Mouse (Mus musculus) kidney, embryonic 15.5 days (tissue): ENCODE results near the gene Dscam. TPM values are rescaled to one million over a fixed set of nuclear protein-coding genes. Genes with fewer than 3 reads are reported as not detected.

Experiments used
- ATAC-seq: fragments of 200-750 bp; cut with Nextera tagmentation; replicated peaks from 2 replicates; pipeline ENCODE4 v1.8.0; 2017; ENCODE audit warnings: moderate TSS enrichment; ENCODE audit not compliant: low FRiP score
- H3K27ac ChIP-seq: fragments of 300-500 bp; sonication (generic); 2 replicates; pipeline ENCODE4 v1.5.1; 2015; ENCODE audit warnings: mild to moderate bottlenecking, inconsistent platforms
- H3K27me3 ChIP-seq: fragments of 300-500 bp; sonication (generic); 2 replicates; pipeline ENCODE4 v1.6.1; 2015; ENCODE audit warnings: inconsistent platforms
- H3K36me3 ChIP-seq: fragments of 300-500 bp; sonication (generic); 2 replicates; pipeline ENCODE4 v1.6.1; 2015; ENCODE audit warnings: inconsistent platforms
- H3K4me1 ChIP-seq: fragments of 300-500 bp; sonication (generic); 2 replicates; pipeline ENCODE4 v1.6.1; 2015; ENCODE audit warnings: inconsistent platforms
- H3K4me2 ChIP-seq: fragments of 300-500 bp; sonication (generic); 2 replicates; pipeline ENCODE4 v1.6.1; 2015; ENCODE audit warnings: moderate library complexity, mild to moderate bottlenecking, inconsistent platforms
- H3K4me3 ChIP-seq: fragments of 300-500 bp; sonication (generic); replicated peaks from 2 replicates; pipeline ENCODE4 v1.5.1; 2015; ENCODE audit warnings: mild to moderate bottlenecking, inconsistent platforms
- H3K9ac ChIP-seq: fragments of 300-500 bp; sonication (generic); 2 replicates; pipeline ENCODE4 v1.6.1; 2015; ENCODE audit warnings: mild to moderate bottlenecking, inconsistent platforms
- H3K9me3 ChIP-seq: fragments of 300-500 bp; sonication (generic); replicated peaks from 2 replicates; pipeline ENCODE4 v1.6.1; 2016; ENCODE audit warnings: inconsistent platforms
- WGBS: fragments of 180-500 bp; shearing (Covaris S2); methylation state at CpG from one replicate; pipeline ENCODE4 v1.1.7; 2015; ENCODE audit warnings: mixed read lengths; 5-methylcytosine and 5-hydroxymethylcytosine counted together
- polyA plus RNA-seq: library from polyadenylated mRNA; unstranded; fragments of >200 nt; fragmentation: Nextera tagmentation; extraction: Ambion mirVana; gene quantifications from 2 replicates; pipeline ENCODE4 v1.2.1, GENCODE M21; 2015

The Dscam gene
- polyA plus RNA-seq, 1 experiment from 2014 or later = 0.06 TPM

GRCm38 (mm10) chr16:96679981-96680380 lies 490.6 kb downstream of the Dscam start:
- H3K4me2 ChIP-seq = no peak overlapping the region
- no peak overlapping the region for H3K27ac ChIP-seq
- H3K4me3 ChIP-seq = no peak overlapping the region
- no peaks in the 10 kb centered on the region for H3K4me1 ChIP-seq
- 84% methylated on average over 8 of the region's 8 CpGs for WGBS
- ATAC-seq = no peak
- H3K36me3 ChIP-seq = no peaks in the 10 kb centered on the region
- H3K9me3 ChIP-seq = no peaks in the 10 kb centered on the region
- no peak overlapping the region for H3K9ac ChIP-seq
- H3K27me3 ChIP-seq = no peaks in the 10 kb centered on the region

DNA sequence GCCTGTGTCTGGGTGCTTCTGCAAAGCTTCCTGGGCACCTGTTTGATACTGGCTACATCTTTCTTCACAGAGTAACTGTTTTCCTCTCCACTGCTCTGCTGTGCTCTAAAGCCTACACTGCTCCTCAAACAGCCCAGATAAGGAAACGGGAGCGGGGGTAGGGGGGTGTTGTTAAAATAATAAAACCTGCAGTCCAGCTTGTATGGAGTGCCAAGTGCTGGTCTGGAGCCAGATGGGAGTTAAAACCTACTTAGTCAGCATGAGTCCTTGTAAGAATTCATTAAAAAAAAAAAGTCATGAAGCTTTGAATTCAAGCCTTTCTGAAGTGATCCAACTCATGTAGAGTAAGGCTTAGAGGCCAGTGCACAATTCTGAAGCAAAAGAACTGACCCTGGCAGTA lies 493.1 kb downstream of the Dscam start:
- Histone ChIP-seq H3K9me3 (no peaks in the 10 kb centered on the region), H3K9ac (no peak overlapping the region), H3K4me3 (no peak overlapping the region), H3K27ac (no peak overlapping the region), H3K36me3 (no peaks in the 10 kb centered on the region), H3K4me1 (peaks cover 4% of the 10 kb centered on the region; the same call in 1 of the 2 replicates), H3K4me2 (no peak overlapping the region), H3K27me3 (peaks cover 6% of the 10 kb centered on the region; the same call in 1 of the 2 replicates)
- WGBS = 51% methylated on average over 2 of the region's 2 CpGs
- no peak for ATAC-seq

GRCm38 (mm10) chr16:96676663-96677062 lies 493.9 kb downstream of the Dscam start:
- peaks cover 4% of the 10 kb centered on the region; the same call in 1 of the 2 replicates for H3K4me1 ChIP-seq
- ATAC-seq = no peak
- no peak overlapping the region for H3K9ac ChIP-seq
- 73% methylated on average over 1 of the region's 1 CpGs for WGBS
- H3K27ac ChIP-seq = no peak overlapping the region
- no peaks in the 10 kb centered on the region for H3K9me3 ChIP-seq
- no peaks in the 10 kb centered on the region for H3K36me3 ChIP-seq
- peaks cover 10% of the 10 kb centered on the region; the same call in 1 of the 2 replicates for H3K27me3 ChIP-seq
- H3K4me3 ChIP-seq = no peak overlapping the region
- no peak overlapping the region for H3K4me2 ChIP-seq

DNA sequence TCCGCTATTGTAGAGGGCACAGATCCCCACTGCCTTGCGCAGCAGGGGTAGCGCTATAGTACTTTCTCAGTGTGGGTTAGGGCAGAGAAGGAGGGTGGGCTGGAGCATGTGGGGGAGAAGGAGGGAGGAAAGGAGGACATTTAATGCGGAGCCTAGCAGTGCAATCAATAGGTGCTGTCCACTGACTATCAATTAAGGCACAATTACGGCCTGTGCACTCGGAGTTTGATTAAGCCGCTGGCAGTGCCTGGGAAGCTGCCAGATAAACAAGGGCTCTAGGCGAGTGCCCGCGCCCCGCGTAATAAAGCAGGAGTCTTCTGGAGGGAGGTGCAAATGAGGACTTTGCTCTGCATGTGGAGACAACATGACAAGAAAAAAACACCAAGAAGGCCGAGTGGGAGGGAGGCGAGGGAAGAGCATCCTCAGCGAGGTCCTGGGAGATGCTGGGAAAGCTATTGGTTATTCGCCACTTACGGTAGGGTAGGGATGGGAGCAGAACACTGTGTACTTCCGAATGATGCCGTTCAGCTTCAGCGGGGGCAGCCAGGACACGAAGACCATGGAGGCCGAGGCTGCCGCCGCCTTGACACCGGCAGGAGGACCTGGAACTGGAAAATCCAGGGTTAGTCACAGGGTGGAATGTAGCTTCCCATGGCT lies 497.2 kb downstream of the Dscam start:
- 60% methylated on average over 25 of the region's 25 CpGs for WGBS
- H3K27me3 ChIP-seq = peaks cover 10% of the 10 kb centered on the region; the same call in 1 of the 2 replicates

DNA sequence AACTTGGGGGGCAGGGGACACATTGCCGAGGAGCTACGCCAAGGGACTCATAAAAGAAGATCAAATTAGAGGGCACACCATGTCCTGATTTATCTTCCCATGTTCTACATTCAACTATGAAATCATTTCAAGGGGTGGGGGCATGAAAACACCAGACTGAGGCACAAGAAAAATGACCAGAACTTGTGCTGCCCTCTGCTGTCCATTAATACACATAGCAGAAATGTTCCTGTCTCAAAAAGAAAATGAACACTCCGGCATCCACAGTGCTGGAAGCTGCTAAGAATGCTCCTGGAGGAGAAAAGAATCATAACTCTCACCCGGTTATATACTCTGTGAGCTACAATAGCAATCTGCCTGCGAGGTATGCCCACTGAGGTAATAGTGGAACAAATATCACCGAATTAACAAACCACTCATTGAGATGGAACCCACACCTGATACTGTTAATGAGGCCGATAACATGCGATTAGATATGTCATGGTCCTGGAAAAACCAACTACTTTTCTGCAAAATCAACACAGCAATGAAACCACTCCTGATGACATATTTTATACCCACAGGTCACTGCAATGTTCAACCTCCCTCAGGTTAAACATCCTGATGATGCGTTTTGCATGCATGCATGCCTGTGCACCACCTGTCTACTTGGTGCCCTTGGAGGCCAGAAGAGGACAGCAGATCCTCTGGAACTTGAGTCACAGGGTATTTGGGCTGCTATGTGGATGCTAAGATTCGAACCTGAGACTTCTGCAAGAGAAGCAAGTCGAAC lies 498.8 kb downstream of the Dscam start:
- no peaks in the 10 kb centered on the region for H3K9me3 ChIP-seq
- no peak overlapping the region for H3K27ac ChIP-seq
- 61% methylated on average over 11 of the region's 11 CpGs for WGBS
- no peak overlapping the region for H3K9ac ChIP-seq
- peaks cover 4% of the 10 kb centered on the region; the same call in 1 of the 2 replicates for H3K4me1 ChIP-seq
- no peak overlapping the region for H3K4me3 ChIP-seq
- no peaks in the 10 kb centered on the region for H3K36me3 ChIP-seq
- H3K27me3 ChIP-seq = peaks cover 10% of the 10 kb centered on the region; the same call in 1 of the 2 replicates
- ATAC-seq = no peak
- H3K4me2 ChIP-seq = no peak overlapping the region

More for the DNA sequence above, 497.2 kb downstream of the Dscam start:
- H3K4me2 ChIP-seq = no peak overlapping the region
- H3K27ac ChIP-seq = no peak overlapping the region
- no peaks in the 10 kb centered on the region for H3K9me3 ChIP-seq
- peaks cover 4% of the 10 kb centered on the region; the same call in 1 of the 2 replicates for H3K4me1 ChIP-seq
- no peaks in the 10 kb centered on the region for H3K36me3 ChIP-seq
- H3K9ac ChIP-seq = no peak overlapping the region
- H3K4me3 ChIP-seq = no peak overlapping the region
- ATAC-seq = 0 out of 2 replicates have a peak, but pooled peaks have one; percentile 38

- Histone ChIP-seq H3K4me3 (no peak overlapping the region), H3K9ac (no peak overlapping the region), H3K27me3 (peaks cover 10% of the 10 kb centered on the region; the same call in 1 of the 2 replicates), H3K4me1 (peaks cover 4% of the 10 kb centered on the region; the same call in 1 of the 2 replicates), H3K4me2 (no peak overlapping the region), H3K36me3 (no peaks in the 10 kb centered on the region), H3K27ac (no peak overlapping the region), H3K9me3 (no peaks in the 10 kb centered on the region)
- 72% methylated on average over 5 of the region's 5 CpGs for WGBS
- no peak for ATAC-seq
These were observed 500.8 kb downstream of the Dscam start for GRCm38 (mm10) chr16:96669706-96670105.

DNA sequence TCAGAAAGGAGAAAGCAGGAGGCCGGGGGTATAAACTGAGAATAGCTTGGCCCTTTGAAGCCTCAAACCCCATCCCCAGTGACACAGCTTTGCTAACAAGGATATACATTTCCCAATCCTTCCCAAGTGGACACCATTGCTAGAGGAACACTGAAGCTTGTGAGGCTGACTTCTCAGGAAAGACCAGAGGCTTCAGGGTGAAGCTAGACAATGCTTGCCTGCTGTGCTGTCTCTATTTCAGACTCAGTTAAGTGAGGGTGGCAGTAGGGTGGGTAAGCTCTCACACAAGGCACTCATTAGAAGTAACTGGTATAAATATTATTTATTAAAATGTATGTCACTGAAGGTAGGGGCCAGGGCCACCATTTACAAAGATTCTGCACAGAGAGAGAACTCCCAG lies 502.1 kb downstream of the Dscam start:
- H3K4me1 ChIP-seq = peaks cover 4% of the 10 kb centered on the region; the same call in 1 of the 2 replicates
- no peak for ATAC-seq
- H3K9ac ChIP-seq = no peak overlapping the region
- H3K9me3 ChIP-seq = no peaks in the 10 kb centered on the region
- no peak overlapping the region for H3K27ac ChIP-seq
- no peaks in the 10 kb centered on the region for H3K36me3 ChIP-seq
- H3K4me2 ChIP-seq = no peak overlapping the region
- H3K4me3 ChIP-seq = no peak overlapping the region
- H3K27me3 ChIP-seq = peaks cover 9% of the 10 kb centered on the region; the same call in 1 of the 2 replicates
- 95% methylated on average over 1 of the region's 1 CpGs for WGBS

DNA sequence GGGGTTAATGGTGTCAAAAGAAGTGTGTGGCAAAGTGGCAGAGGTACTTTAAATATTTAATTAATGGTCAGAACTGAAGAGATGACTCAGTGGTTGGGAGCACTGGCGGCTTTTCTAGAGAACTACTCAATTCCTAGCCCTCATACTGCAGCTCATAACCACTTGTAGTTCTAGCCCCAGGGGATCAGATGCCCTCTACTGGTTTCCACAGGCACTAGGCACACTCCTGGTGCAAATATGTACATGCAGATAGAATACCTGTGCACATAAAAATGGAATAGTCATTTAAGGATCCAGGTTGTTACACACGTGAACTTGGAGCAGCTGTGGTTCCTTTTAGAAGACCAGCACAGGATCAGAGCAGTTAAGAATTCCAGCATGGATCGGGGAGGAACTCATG lies 509.5 kb downstream of the Dscam start:
- Histone ChIP-seq H3K4me3 (no peak overlapping the region), H3K27ac (no peak overlapping the region), H3K27me3 (0 out of 2 replicates have a peak, but pooled peaks cover 6% of the 10 kb centered on the region), H3K36me3 (no peaks in the 10 kb centered on the region), H3K4me1 (no peaks in the 10 kb centered on the region), H3K4me2 (no peak overlapping the region), H3K9ac (no peak overlapping the region), H3K9me3 (no peaks in the 10 kb centered on the region)
- ATAC-seq = no peak
- WGBS = 83% methylated on average over 3 of the region's 3 CpGs

- H3K9me3 ChIP-seq = no peaks in the 10 kb centered on the region
- 0 out of 2 replicates have a peak, but pooled peaks cover 6% of the 10 kb centered on the region for H3K27me3 ChIP-seq
- H3K4me2 ChIP-seq = no peak overlapping the region
- WGBS = 62% methylated on average over 5 of the region's 5 CpGs
- no peaks in the 10 kb centered on the region for H3K4me1 ChIP-seq
- no peaks in the 10 kb centered on the region for H3K36me3 ChIP-seq
- no peak for ATAC-seq
- no peak overlapping the region for H3K27ac ChIP-seq
- no peak overlapping the region for H3K4me3 ChIP-seq
- H3K9ac ChIP-seq = no peak overlapping the region
These were observed 511.3 kb downstream of the Dscam start for GRCm38 (mm10) chr16:96659275-96659674.

DNA sequence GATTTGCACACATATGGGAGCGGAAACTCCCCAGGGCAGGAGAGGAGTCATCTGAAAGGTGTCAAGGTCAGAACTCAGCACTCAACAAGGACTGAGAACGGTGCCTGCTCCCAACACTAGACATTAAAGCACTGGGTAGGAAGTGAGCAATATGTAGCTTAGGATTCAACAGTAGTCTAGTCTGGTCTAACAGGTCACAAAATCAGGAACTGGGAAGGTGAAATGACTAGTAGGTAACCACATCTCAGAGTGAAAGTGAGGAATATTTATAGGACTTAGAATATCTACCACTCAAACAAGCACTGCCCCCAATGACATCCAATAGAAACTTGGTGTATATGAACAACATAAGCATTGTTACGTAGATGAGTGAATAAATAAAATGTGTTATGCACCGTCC lies 515.0 kb downstream of the Dscam start:
- Histone ChIP-seq H3K4me3 (no peak overlapping the region), H3K9ac (no peak overlapping the region), H3K36me3 (no peaks in the 10 kb centered on the region), H3K4me2 (no peak overlapping the region), H3K4me1 (no peaks in the 10 kb centered on the region), H3K27ac (no peak overlapping the region), H3K9me3 (no peaks in the 10 kb centered on the region), H3K27me3 (0 out of 2 replicates have a peak, but pooled peaks cover 2% of the 10 kb centered on the region)
- 84% methylated on average over 4 of the region's 4 CpGs for WGBS
- ATAC-seq = no peak

- Histone ChIP-seq H3K9ac (no peak overlapping the region), H3K4me2 (no peak overlapping the region), H3K27me3 (no peaks in the 10 kb centered on the region), H3K9me3 (no peaks in the 10 kb centered on the region), H3K36me3 (no peaks in the 10 kb centered on the region), H3K4me3 (no peak overlapping the region), H3K4me1 (no peaks in the 10 kb centered on the region), H3K27ac (no peak overlapping the region)
- no peak for ATAC-seq
- WGBS = 90% methylated on average over 4 of the region's 4 CpGs
These were observed 516.5 kb downstream of the Dscam start for GRCm38 (mm10) chr16:96654054-96654453.

GRCm38 (mm10) chr16:96651444-96651843 lies 519.1 kb downstream of the Dscam start:
- Histone ChIP-seq H3K9me3 (no peaks in the 10 kb centered on the region), H3K9ac (no peak overlapping the region), H3K36me3 (no peaks in the 10 kb centered on the region), H3K4me3 (no peak overlapping the region), H3K4me2 (no peak overlapping the region), H3K27me3 (no peaks in the 10 kb centered on the region), H3K27ac (no peak overlapping the region), H3K4me1 (no peaks in the 10 kb centered on the region)
- WGBS = 81% methylated on average over 3 of the region's 3 CpGs
- ATAC-seq = no peak
